Mouse (Mus musculus): Measurements from ENCODE around the gene Pgls. TPM values are rescaled to one million over a fixed set of nuclear protein-coding genes. Genes with fewer than 3 reads are reported as not detected.

The Pgls gene
- polyA plus RNA-seq, 2 experiments = 45.6 to 104 TPM

DNA sequence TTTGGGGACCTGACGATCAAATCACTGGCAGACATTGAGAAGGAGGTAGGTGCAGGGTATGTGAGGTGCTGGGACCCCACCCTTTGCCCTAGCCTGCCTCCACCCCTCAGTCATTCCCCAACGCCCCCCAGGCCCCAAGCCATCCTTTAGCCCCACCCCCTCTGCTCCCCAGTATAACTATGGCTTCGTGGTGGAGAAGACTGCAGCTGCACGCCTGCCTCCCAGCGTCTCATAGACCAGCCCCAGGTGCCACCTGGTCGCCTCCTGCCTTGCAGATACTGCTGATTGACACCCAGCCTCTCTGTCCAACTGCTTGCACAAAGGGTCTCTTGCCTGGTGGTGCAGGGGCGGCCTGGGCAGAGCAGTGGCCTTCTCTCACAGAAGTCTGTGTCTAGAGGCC is 44.4 kb upstream of the Pgls start:
- Histone ChIP-seq H3K4me3 (ENCODE audit: insufficient read depth in 1 of 2, low read depth in 2 of 2, low read length in 2 of 2) (no peak overlapping the region), H3K9me3 (ENCODE audit: control insufficient read depth, low read length) (no peaks in the 10 kb centered on the region), H3K27ac (no peak overlapping the region), H3K9ac (replicated peaks) (no peak overlapping the region), H3K4me2 (ENCODE audit: low read depth) (no peak overlapping the region), H3K4me1 (replicated peaks; ENCODE audit: control insufficient read depth in 2 of 2, insufficient read depth in 2 of 2, low read length in 1 of 2) (peaks cover 3 to 6% of the 10 kb centered on the region in 2 experiments; a peak in 1 of 4 replicates), H3K27me3 (ENCODE audit: control insufficient read depth, insufficient read depth, low read length) (no peaks in the 10 kb centered on the region), H3K36me3 (replicated peaks; ENCODE audit: control insufficient read depth, insufficient read depth, low read depth) (no peaks in the 10 kb centered on the region; the same call in 1 of the 2 replicates)
- DNase-seq (ENCODE audit: low read depth in 3 of 3, low spot score in 3 of 3) (no peak), ATAC-seq (ENCODE audit: insufficient read depth) (no peak)
- WGBS (ENCODE audit: insufficient replicate concordance) = 71% methylated on average over 7 of the region's 7 CpGs
- no peak for TF ChIP-seq EP300 (IDR thresholded peaks at IDR 0.05; ENCODE audit: low read depth)
- no peak for TF ChIP-seq CTCF (IDR thresholded peaks at IDR 0.05; ENCODE audit: low read depth)

DNA sequence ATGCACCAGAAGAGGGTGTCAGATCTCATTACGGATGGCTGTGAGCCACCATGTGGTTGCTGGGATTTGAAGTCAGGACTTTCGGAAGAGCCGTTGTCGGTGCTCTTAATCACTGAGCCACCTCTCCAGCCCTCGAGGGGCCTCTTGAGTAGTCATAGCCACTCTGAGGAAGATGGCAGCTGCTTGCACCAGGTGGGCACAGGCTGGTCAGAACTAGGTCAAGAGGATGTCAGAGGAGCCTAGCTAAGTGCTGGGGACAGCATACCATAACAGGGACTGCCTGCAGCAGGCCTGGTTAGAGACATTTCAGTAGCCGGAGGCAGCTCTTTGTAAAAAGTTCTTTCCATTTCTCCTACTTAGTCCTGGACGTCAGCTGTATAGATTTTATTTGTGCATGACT is 41.2 kb upstream of the Pgls start:
- TF ChIP-seq CTCF (IDR thresholded peaks at IDR 0.05; ENCODE audit: low read depth) (no peak), EP300 (IDR thresholded peaks at IDR 0.05; ENCODE audit: low read depth) (no peak)

DNA sequence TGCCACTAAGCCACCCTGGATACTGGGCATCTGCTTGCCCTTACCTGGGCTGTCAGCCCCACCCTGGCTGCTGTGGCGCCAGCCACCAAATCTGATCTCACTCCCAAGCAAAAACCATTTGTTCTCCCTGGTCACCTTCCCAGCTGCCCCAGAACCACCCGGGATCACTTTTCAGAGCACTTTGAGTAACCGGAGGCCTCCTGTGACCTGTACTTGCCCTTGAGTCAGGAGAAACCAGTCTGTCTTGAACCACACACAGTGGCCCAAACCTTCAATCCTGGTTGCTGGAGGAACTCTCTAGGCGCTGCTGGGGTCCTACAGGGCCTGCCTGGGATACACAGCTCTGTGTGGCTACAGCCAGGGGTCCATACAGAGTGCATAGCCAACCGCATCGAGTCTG is 39.2 kb upstream of the Pgls start:
- H3K9ac ChIP-seq (replicated peaks) = no peak overlapping the region
- no peaks in the 10 kb centered on the region for H3K36me3 ChIP-seq (replicated peaks; ENCODE audit: control insufficient read depth, insufficient read depth, low read depth)
- no peak overlapping the region for H3K27ac ChIP-seq
- DNase-seq (ENCODE audit: low read depth in 3 of 3, low spot score in 3 of 3) (no peak), ATAC-seq (ENCODE audit: insufficient read depth) (no peak)
- no peaks in the 10 kb centered on the region for H3K9me3 ChIP-seq (ENCODE audit: control insufficient read depth, low read length)
- TF ChIP-seq CTCF (IDR thresholded peaks at IDR 0.05; ENCODE audit: low read depth) (no peak), EP300 (IDR thresholded peaks at IDR 0.05; ENCODE audit: low read depth) (no peak)
- H3K4me3 ChIP-seq (ENCODE audit: insufficient read depth in 1 of 2, low read depth in 2 of 2, low read length in 2 of 2) = no peak overlapping the region
- no peak overlapping the region for H3K4me2 ChIP-seq (ENCODE audit: low read depth)
- WGBS (ENCODE audit: insufficient replicate concordance) = 57% methylated on average over 6 of the region's 6 CpGs
- H3K4me1 ChIP-seq (replicated peaks; ENCODE audit: control insufficient read depth in 2 of 2, insufficient read depth in 2 of 2, low read length in 1 of 2) = peaks cover 0 to 14% of the 10 kb centered on the region in 2 experiments; a peak in 3 of 4 replicates
- H3K27me3 ChIP-seq (ENCODE audit: control insufficient read depth, insufficient read depth, low read length) = no peaks in the 10 kb centered on the region; the same call in 1 of the 2 replicates

More for the DNA sequence above, 41.2 kb upstream of the Pgls start:
- WGBS (ENCODE audit: insufficient replicate concordance) = 66% methylated on average over 7 of the region's 7 CpGs
- Histone ChIP-seq H3K4me2 (ENCODE audit: low read depth) (no peak overlapping the region), H3K4me1 (replicated peaks; ENCODE audit: control insufficient read depth in 2 of 2, insufficient read depth in 2 of 2, low read length in 1 of 2) (peaks cover 0 to 14% of the 10 kb centered on the region in 2 experiments; a peak in 3 of 4 replicates), H3K36me3 (replicated peaks; ENCODE audit: control insufficient read depth, insufficient read depth, low read depth) (no peaks in the 10 kb centered on the region; the same call in 1 of the 2 replicates), H3K4me3 (ENCODE audit: insufficient read depth in 1 of 2, low read depth in 2 of 2, low read length in 2 of 2) (no peak overlapping the region), H3K27ac (no peak overlapping the region), H3K9me3 (ENCODE audit: control insufficient read depth, low read length) (no peaks in the 10 kb centered on the region), H3K27me3 (ENCODE audit: control insufficient read depth, insufficient read depth, low read length) (no peaks in the 10 kb centered on the region), H3K9ac (replicated peaks) (no peak overlapping the region)
- no peak for DNase-seq (ENCODE audit: low read depth in 3 of 3, low spot score in 3 of 3)
- no peak for ATAC-seq (ENCODE audit: insufficient read depth)

DNA sequence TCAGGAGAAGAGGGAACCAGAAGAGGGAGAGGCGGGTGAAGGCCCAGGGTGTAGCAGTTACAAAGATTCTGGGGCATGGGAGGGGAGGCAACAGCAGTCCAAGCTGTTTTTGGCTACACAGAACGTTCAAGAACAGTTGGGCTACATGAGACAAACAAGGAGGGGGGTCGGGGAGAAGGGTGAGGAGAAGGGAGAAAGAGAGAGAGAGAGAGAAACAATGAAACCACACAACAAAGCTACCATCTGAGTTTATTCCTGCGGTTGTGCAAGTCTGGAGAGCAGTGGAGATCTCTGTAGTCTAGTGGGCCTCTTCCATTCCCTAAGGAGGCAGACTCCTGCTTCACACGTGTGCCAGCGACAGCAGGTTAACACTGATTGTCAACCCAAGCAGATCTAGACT is 38.0 kb upstream of the Pgls start:
- Histone ChIP-seq H3K4me1 (replicated peaks; ENCODE audit: control insufficient read depth in 2 of 2, insufficient read depth in 2 of 2, low read length in 1 of 2) (peaks cover 7 to 14% of the 10 kb centered on the region in 2 experiments), H3K27ac (no peak overlapping the region), H3K36me3 (replicated peaks; ENCODE audit: control insufficient read depth, insufficient read depth, low read depth) (no peaks in the 10 kb centered on the region), H3K4me2 (ENCODE audit: low read depth) (no peak overlapping the region), H3K4me3 (ENCODE audit: insufficient read depth in 1 of 2, low read depth in 2 of 2, low read length in 2 of 2) (no peak overlapping the region), H3K9ac (replicated peaks) (no peak overlapping the region), H3K9me3 (ENCODE audit: control insufficient read depth, low read length) (no peaks in the 10 kb centered on the region), H3K27me3 (ENCODE audit: control insufficient read depth, insufficient read depth, low read length) (peaks cover 10% of the 10 kb centered on the region)
- no peak for DNase-seq (ENCODE audit: low read depth in 3 of 3, low spot score in 3 of 3)
- TF ChIP-seq EP300 (IDR thresholded peaks at IDR 0.05; ENCODE audit: low read depth) (no peak), CTCF (IDR thresholded peaks at IDR 0.05; ENCODE audit: low read depth) (no peak)
- 49% methylated on average over 6 of the region's 6 CpGs for WGBS (ENCODE audit: insufficient replicate concordance)
- no peak for ATAC-seq (ENCODE audit: insufficient read depth)

DNA sequence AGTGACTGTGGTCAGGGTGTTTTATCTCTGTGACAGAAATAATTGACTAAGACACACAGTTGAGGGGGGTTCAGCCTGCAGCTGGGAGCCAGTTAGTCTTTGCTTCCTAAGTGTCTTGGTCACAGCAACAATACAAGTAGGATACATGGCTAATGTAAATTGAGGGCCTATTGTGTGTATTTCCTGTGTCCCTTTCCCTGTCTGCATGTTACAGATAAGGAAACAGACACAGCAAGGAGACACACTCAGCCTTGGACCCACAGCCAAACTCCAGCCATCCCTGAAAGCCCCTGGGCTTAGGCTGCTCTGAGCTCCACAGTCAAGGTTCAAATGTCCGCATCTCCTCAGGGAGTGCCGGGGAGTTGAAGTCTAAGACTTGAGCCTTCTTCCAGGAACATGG is 37.3 kb upstream of the Pgls start:
- ATAC-seq (ENCODE audit: insufficient read depth) (no peak), DNase-seq (ENCODE audit: low read depth in 3 of 3, low spot score in 3 of 3) (no peak)
- Histone ChIP-seq H3K9me3 (ENCODE audit: control insufficient read depth, low read length) (no peaks in the 10 kb centered on the region), H3K4me3 (ENCODE audit: insufficient read depth in 1 of 2, low read depth in 2 of 2, low read length in 2 of 2) (no peak overlapping the region), H3K36me3 (replicated peaks; ENCODE audit: control insufficient read depth, insufficient read depth, low read depth) (no peaks in the 10 kb centered on the region), H3K9ac (replicated peaks) (no peak overlapping the region), H3K4me2 (ENCODE audit: low read depth) (no peak overlapping the region), H3K27ac (no peak overlapping the region), H3K4me1 (replicated peaks; ENCODE audit: control insufficient read depth in 2 of 2, insufficient read depth in 2 of 2, low read length in 1 of 2) (peaks cover 9 to 20% of the 10 kb centered on the region in 2 experiments), H3K27me3 (ENCODE audit: control insufficient read depth, insufficient read depth, low read length) (peaks cover 10% of the 10 kb centered on the region)
- WGBS (ENCODE audit: insufficient replicate concordance) = 78% methylated on average over 2 of the region's 2 CpGs
- TF ChIP-seq EP300 (IDR thresholded peaks at IDR 0.05; ENCODE audit: low read depth) (no peak), CTCF (IDR thresholded peaks at IDR 0.05; ENCODE audit: low read depth) (no peak)

Data from liver, embryonic 14.5 days (tissue).